Mouse (Mus musculus) midbrain, postnatal 0 days (tissue): ENCODE results near the gene Nr6a1. TPM values are rescaled to one million over a fixed set of nuclear protein-coding genes. Genes with fewer than 3 reads are reported as not detected.

ENCODE experiments used
- ATAC-seq: fragments of 200-750 bp; cut with Nextera tagmentation; 2 replicates; pipeline ENCODE4 v1.8.0; 2017; ENCODE audit warnings: moderate number of reproducible peaks, mild to moderate bottlenecking, moderate TSS enrichment, moderate library complexity; ENCODE audit not compliant: low FRiP score
- DNase-seq: peaks from one replicate; pipeline ENCODE4 v3.0.0-alpha.2; 2015; ENCODE audit warnings: low spot score
- H3K27ac ChIP-seq: fragments of 300-500 bp; sonication (generic); 2 replicates; pipeline ENCODE4 v1.5.1; 2014; ENCODE audit warnings: low read depth, mild to moderate bottlenecking, low read length, mixed read lengths
- H3K27me3 ChIP-seq: fragments of 300-500 bp; sonication (generic); 2 replicates; pipeline ENCODE4 v1.6.1; 2014; ENCODE audit warnings: low read length, control low read depth, mixed read lengths; ENCODE audit not compliant: insufficient read depth
- H3K36me3 ChIP-seq: fragments of 300-500 bp; sonication (generic); 2 replicates; pipeline ENCODE4 v1.6.1; 2014; ENCODE audit warnings: low read length, control low read depth, mixed read lengths; ENCODE audit not compliant: insufficient read depth
- H3K4me1 ChIP-seq: fragments of 300-500 bp; sonication (generic); 2 replicates; pipeline ENCODE4 v1.6.1; 2014; ENCODE audit warnings: mild to moderate bottlenecking, control low read depth, antibody characterized with exemption, low read length, mixed read lengths; ENCODE audit not compliant: insufficient read depth
- H3K4me2 ChIP-seq: fragments of 300-500 bp; sonication (generic); 2 replicates; pipeline ENCODE4 v1.6.1; 2014; ENCODE audit warnings: low read depth, mild to moderate bottlenecking, low read length, mixed read lengths; ENCODE audit not compliant: poor library complexity, severe bottlenecking
- H3K4me3 ChIP-seq: fragments of 300-500 bp; sonication (generic); 2 replicates; pipeline ENCODE4 v1.5.1; 2014; ENCODE audit warnings: low read depth, mild to moderate bottlenecking, low read length, moderate library complexity
- H3K9ac ChIP-seq: fragments of 300-500 bp; sonication (generic); replicated peaks from 2 replicates; pipeline ENCODE4 v1.6.1; 2014; ENCODE audit warnings: mild to moderate bottlenecking, low read length, moderate library complexity, mixed read lengths; ENCODE audit not compliant: poor library complexity, severe bottlenecking
- H3K9me3 ChIP-seq: fragments of 300-500 bp; sonication (generic); 2 replicates; pipeline ENCODE4 v1.6.1; 2016; ENCODE audit warnings: low read length, control low read depth
- CTCF ChIP-seq: IDR thresholded peaks from 2 replicates; pipeline ENCODE4 v1.5.1; 2016; ENCODE audit warnings: antibody characterized with exemption, mild to moderate bottlenecking
- WGBS: fragments of 180-500 bp; shearing (Covaris S2); extraction: QIAGEN DNeasy Blood & Tissue Kit; methylation state at CpG from one replicate; pipeline ENCODE4 v1.1.7; 2014; 5-methylcytosine and 5-hydroxymethylcytosine counted together
- polyA plus RNA-seq: library from polyadenylated mRNA; unstranded; fragments of >200 nt; fragmentation: Nextera tagmentation; extraction: Ambion mirVana; gene quantifications from 2 replicates; pipeline ENCODE4 v1.2.1, GENCODE M21; 2015
- total RNA-seq: library from RNA; depleted of rRNA; stranded (reverse); fragments of >200 nt; gene quantifications from 2 replicates; pipeline ENCODE4 v1.2.3, GENCODE M21; 2014

Gene Nr6a1
- total and polyA plus RNA-seq, 2 experiments from 2014 or later: 0.93 to 4.9 TPM

DNA sequence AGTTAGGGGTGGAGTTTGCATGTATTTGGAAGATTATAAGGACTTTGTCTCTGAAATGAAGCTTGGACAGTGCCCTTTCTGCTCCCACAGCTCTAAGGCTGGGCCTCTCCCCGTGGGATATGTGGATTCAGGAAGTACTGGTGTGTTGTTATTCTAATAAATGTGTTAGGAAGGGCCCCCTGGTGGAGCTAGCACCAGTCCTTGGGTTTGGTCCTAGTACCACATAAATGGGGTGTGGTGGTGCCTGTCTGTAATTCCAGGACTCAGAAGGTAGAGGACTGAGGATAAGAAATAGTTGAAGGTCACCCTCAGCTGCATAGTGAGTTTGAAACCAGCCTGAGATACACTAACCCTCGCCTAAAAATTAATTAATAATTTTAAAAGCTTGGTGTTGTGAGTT, 45.7 kb upstream of the Nr6a1 start:
- no peak overlapping the region for H3K27ac ChIP-seq
- no peak overlapping the region for H3K4me3 ChIP-seq
- no peak for DNase-seq
- H3K4me1 ChIP-seq: no peaks in the 10 kb centered on the region
- no peak for TF ChIP-seq CTCF
- no peaks in the 10 kb centered on the region for H3K36me3 ChIP-seq
- H3K27me3 ChIP-seq: no peaks in the 10 kb centered on the region
- WGBS: 38% methylated on average over 2 of the region's 2 CpGs
- H3K9ac ChIP-seq: no peak overlapping the region
- no peak for ATAC-seq
- no peaks in the 10 kb centered on the region for H3K9me3 ChIP-seq
- no peak overlapping the region for H3K4me2 ChIP-seq

DNA sequence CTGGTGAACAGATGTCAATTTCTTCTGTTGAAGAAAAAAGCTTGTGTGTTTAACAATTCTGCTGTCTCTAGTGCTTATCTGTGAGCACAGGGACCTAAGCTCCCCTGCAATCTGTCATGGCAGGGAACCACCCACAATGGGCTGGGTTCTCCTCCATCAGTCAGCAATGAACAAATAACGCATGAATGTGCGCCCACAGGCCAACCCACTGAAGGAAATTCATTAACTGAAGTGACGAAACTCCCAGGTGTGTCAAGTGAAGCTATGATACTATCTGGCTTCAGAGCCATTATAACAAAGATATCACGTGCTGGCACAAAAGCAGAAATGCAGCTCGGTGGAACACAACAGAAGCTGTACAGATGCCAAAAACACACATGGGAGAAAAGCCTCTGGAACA, 42.6 kb upstream of the Nr6a1 start:
- WGBS: 81% methylated on average over 5 of the region's 5 CpGs

DNA sequence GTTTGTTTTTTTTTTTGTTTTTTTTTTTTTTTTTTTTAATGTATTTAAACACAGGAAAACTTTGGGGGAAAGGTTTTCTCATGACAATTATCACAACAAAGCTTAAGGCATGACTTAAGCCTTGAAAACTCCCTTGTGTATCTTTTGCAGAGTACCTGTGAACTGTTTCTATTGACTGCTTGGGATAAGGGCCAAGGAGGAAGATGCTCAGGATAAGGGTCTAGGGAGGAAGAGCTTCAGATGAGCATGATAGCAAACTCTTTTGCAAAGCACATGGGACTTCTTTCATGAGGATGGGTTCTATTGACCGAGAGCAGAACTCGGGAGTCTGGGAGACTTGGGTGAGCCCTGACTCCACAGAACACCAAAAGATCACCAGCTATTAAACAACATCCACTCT, 42.2 kb upstream of the Nr6a1 start:
- DNase-seq (no peak), ATAC-seq (no peak)
- H3K27me3 ChIP-seq: no peaks in the 10 kb centered on the region
- H3K27ac ChIP-seq: no peak overlapping the region
- H3K9me3 ChIP-seq: no peaks in the 10 kb centered on the region
- no peak for TF ChIP-seq CTCF
- H3K4me3 ChIP-seq: no peak overlapping the region
- H3K36me3 ChIP-seq: no peaks in the 10 kb centered on the region
- no peak overlapping the region for H3K4me2 ChIP-seq
- 98% methylated on average over 2 of the region's 2 CpGs for WGBS
- H3K9ac ChIP-seq: no peak overlapping the region
- no peaks in the 10 kb centered on the region for H3K4me1 ChIP-seq

More for the DNA sequence above, 42.6 kb upstream of the Nr6a1 start:
- H3K4me3 ChIP-seq: no peak overlapping the region
- no peak overlapping the region for H3K4me2 ChIP-seq
- DNase-seq (no peak), ATAC-seq (no peak)
- H3K9ac ChIP-seq: no peak overlapping the region
- no peaks in the 10 kb centered on the region for H3K27me3 ChIP-seq
- no peaks in the 10 kb centered on the region for H3K36me3 ChIP-seq
- H3K9me3 ChIP-seq: no peaks in the 10 kb centered on the region
- H3K27ac ChIP-seq: no peak overlapping the region
- H3K4me1 ChIP-seq: no peaks in the 10 kb centered on the region
- TF ChIP-seq CTCF: no peak

DNA sequence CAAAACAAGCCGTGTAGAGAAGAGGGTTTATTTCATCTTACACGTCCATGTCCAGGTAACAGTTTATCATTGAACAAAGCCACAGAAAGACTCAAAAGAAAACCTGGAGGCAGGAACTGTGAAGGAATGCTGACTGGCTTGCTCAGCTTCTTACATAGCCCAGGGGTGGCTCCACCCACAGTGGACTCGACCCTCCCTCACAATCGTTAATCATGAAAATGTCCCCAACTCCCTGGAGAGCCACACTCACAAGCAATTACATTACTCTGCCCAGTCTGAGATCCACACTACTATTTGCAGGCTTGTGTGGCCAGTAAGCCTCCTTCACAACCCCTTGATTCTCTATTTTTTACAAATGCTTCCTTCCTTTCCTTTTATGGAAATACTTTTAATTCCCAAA, 36.7 kb upstream of the Nr6a1 start:
- H3K9ac ChIP-seq: no peak overlapping the region
- no peak for TF ChIP-seq CTCF
- WGBS: 44% methylated on average over 4 of the region's 4 CpGs
- no peaks in the 10 kb centered on the region for H3K27me3 ChIP-seq
- H3K4me2 ChIP-seq: no peak overlapping the region
- H3K36me3 ChIP-seq: no peaks in the 10 kb centered on the region
- no peak overlapping the region for H3K4me3 ChIP-seq
- no peaks in the 10 kb centered on the region for H3K9me3 ChIP-seq
- DNase-seq (peak; percentile 21), ATAC-seq (no peak)
- H3K27ac ChIP-seq: no peak overlapping the region
- no peaks in the 10 kb centered on the region for H3K4me1 ChIP-seq

DNA sequence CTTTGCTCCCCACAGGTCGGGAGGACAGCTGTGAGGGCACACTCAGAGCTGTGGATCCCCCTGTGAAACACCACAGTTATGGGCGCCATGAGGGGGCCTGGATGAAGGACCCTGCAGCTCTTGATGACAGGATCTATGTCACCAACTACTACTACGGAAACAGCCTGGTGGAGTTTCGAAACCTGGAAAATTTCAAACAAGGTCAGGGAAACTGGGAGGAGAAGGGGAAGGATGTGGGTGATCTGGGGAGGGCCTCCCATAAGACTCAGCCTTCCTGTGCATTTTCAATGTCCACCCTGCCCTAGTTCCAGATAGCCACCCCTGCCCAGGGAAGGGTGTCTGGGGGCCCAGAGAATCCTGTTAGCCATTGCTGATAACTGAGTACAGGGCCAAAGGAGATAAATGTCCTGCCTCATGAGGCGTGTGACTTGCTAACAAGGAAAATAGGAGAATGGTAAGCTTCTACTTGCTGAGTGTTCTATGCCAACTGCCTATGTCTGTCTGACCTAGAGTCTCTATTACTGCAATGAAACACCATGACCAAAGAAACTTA, 30.3 kb upstream of the Nr6a1 start:
- ATAC-seq (no peak), DNase-seq (no peak)
- no peak for TF ChIP-seq CTCF
- Histone ChIP-seq H3K4me1 (no peaks in the 10 kb centered on the region), H3K27ac (no peak overlapping the region), H3K36me3 (no peaks in the 10 kb centered on the region), H3K9me3 (no peaks in the 10 kb centered on the region), H3K9ac (no peak overlapping the region), H3K4me2 (no peak overlapping the region), H3K27me3 (no peaks in the 10 kb centered on the region), H3K4me3 (no peak overlapping the region)
- 92% methylated on average over 5 of the region's 5 CpGs for WGBS

DNA sequence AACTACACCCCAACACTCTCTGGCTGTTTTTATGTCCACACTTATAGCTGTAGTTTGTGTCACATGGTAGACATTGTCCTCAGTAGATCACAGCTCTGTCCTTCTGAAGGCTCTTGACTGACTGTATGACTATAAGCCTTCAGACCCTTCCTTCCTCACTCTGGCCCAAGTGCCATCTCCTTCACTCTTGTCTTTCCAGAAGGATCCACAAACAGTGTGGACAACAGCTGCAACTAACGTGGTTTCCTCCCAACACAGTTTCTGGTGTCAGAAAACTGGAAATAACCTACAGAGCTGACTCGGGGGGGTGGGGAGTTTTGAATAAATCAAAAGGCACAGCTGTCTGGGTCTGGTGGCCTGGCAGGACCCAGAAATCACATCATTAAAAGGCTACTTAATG, 28.6 kb upstream of the Nr6a1 start:
- 82% methylated on average over 2 of the region's 2 CpGs for WGBS
- Histone ChIP-seq H3K36me3 (no peaks in the 10 kb centered on the region), H3K27ac (no peak overlapping the region), H3K4me2 (no peak overlapping the region), H3K4me3 (no peak overlapping the region), H3K4me1 (no peaks in the 10 kb centered on the region), H3K9me3 (no peaks in the 10 kb centered on the region), H3K27me3 (no peaks in the 10 kb centered on the region), H3K9ac (no peak overlapping the region)
- no peak for ATAC-seq
- TF ChIP-seq CTCF: no peak
- DNase-seq: no peak
